Comparison of ENCODE assay signal across 13 mouse cellular contexts in the genomic region with DNA sequence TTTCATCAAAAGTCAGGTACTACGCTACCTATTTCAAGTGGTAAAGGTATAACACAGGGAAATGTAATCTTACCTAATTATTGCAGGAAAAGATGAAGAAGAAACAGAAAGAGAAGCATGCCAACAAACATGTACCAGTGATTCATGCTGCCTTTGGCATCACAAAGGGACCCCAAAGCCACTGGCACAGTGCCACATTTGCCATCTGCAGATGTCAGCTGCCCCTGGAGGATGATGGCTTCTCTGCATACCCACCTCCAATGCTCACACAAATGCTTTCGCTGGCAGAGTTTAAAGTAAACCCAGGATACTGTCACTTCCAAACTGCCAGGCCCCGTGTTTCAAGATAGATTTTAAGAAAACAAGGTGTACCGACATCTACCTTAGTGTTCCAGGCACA.
DNase-seq lines count a peak whose midpoint lies in the region; ATAC-seq and TF ChIP-seq lines count a peak whose summit lies in the region.
"Had no signal": no experiment of that assay in that cellular context is flagged by ENCODE, and none has a peak within 500 bp of the region (broad histone marks: within the 10 kb centered on the region; RNA-seq: fewer than 3 reads in every experiment).

No protein-coding gene starts in this region.

- H3K4me2 ChIP-seq in hindbrain, embryonic 13.5 days, result no peak overlapping the region
- H3K4me2 ChIP-seq in hindbrain, embryonic 11.5 days (replicated peaks; ENCODE audit: low read depth, low read length), result no peak overlapping the region
- no peak overlapping the region for H3K4me2 ChIP-seq in forebrain, postnatal 0 days (ENCODE audit: low read depth)
- H3K4me2 ChIP-seq: liver, embryonic 12.5 days had no signal

- peak; percentile 66; the same call in 1 of the 2 replicates for ATAC-seq in hindbrain, embryonic 13.5 days (ENCODE audit: low FRiP score)
- ATAC-seq in hindbrain, embryonic 11.5 days (ENCODE audit: low FRiP score), result no peak
- peak; percentile 69 for ATAC-seq in forebrain, postnatal 0 days
- ATAC-seq: inflammation-experienced regulatory T-cells, adult 6 months; liver, embryonic 12.5 days; Patski had no signal

- no peaks in the 10 kb centered on the region; the same call in 1 of the 2 replicates for H3K9me3 ChIP-seq in hindbrain, embryonic 13.5 days
- H3K9me3 ChIP-seq in hindbrain, embryonic 11.5 days (ENCODE audit: control insufficient read depth, low read length), result no peaks in the 10 kb centered on the region
- H3K9me3 ChIP-seq in forebrain, postnatal 0 days (ENCODE audit: low read length), result no peaks in the 10 kb centered on the region
- H3K9me3 ChIP-seq: heart, embryonic 10.5 days; liver, embryonic 12.5 days had no signal

- H3K27ac ChIP-seq in hindbrain, embryonic 13.5 days, result peak overlapping the region; percentile 60; the same call in 1 of the 2 replicates
- H3K27ac ChIP-seq in hindbrain, embryonic 11.5 days (ENCODE audit: low read depth, low read length), result no peak overlapping the region
- no peak overlapping the region for H3K27ac ChIP-seq in forebrain, postnatal 0 days (ENCODE audit: low read depth, low read length)
- H3K27ac ChIP-seq: heart, embryonic 10.5 days; liver, embryonic 12.5 days; macrophage had no signal

- WGBS in hindbrain, embryonic 13.5 days, result 74% methylated on average over 4 of the region's 4 CpGs
- WGBS in hindbrain, embryonic 11.5 days, result 89% methylated on average over 4 of the region's 4 CpGs
- WGBS in forebrain, postnatal 0 days, result 46% methylated on average over 4 of the region's 4 CpGs

- TF ChIP-seq CTCF in forebrain, postnatal 0 days (IDR thresholded peaks at IDR 0.05; ENCODE audit: low read depth), result peak; percentile 31; the same call in 1 of the 2 replicates

- intact Hi-C loops in heart, postnatal 25 days (cut with DNase I), result no loop called here

- no peak for DNase-seq in hindbrain, embryonic 11.5 days (ENCODE audit: low spot score)
- DNase-seq in right cerebral cortex, postnatal 14 days, result peak; percentile 29
- no peak for DNase-seq in right cerebral cortex, postnatal 25 days
- DNase-seq in forebrain, postnatal 0 days, result peak; percentile 78
- peak; percentile 16 for DNase-seq in retina, postnatal 7 days (ENCODE audit: low read depth, low spot score)
- DNase-seq in heart, postnatal 25 days (ENCODE audit: low spot score), result no peak
- DNase-seq in ovary, postnatal 14 days (ENCODE audit: low spot score), result no peak

- H3K36me3 ChIP-seq in hindbrain, embryonic 13.5 days, result no peaks in the 10 kb centered on the region
- no peaks in the 10 kb centered on the region for H3K36me3 ChIP-seq in hindbrain, embryonic 11.5 days (ENCODE audit: control insufficient read depth, insufficient read depth, low read length)
- no peaks in the 10 kb centered on the region for H3K36me3 ChIP-seq in forebrain, postnatal 0 days (ENCODE audit: insufficient read depth)
- H3K36me3 ChIP-seq: heart, embryonic 10.5 days; liver, embryonic 12.5 days had no signal

- H3K27me3 ChIP-seq in hindbrain, embryonic 13.5 days, result no peaks in the 10 kb centered on the region; the same call in 1 of the 2 replicates
- no peaks in the 10 kb centered on the region for H3K27me3 ChIP-seq in hindbrain, embryonic 11.5 days (ENCODE audit: control insufficient read depth, insufficient read depth, low read length)
- H3K27me3 ChIP-seq in forebrain, postnatal 0 days (ENCODE audit: insufficient read depth, low read length), result no peaks in the 10 kb centered on the region
- H3K27me3 ChIP-seq: liver, embryonic 12.5 days; Patski had no signal

- no peak overlapping the region for H3K4me3 ChIP-seq in hindbrain, embryonic 13.5 days
- no peak overlapping the region for H3K4me3 ChIP-seq in hindbrain, embryonic 11.5 days (ENCODE audit: low read depth, low read length)
- no peak overlapping the region for H3K4me3 ChIP-seq in forebrain, postnatal 0 days (ENCODE audit: low read depth, low read length)
- H3K4me3 ChIP-seq: heart, embryonic 10.5 days; liver, embryonic 12.5 days had no signal

- 0 out of 2 replicates have a peak, but pooled peaks cover 4% of the 10 kb centered on the region for H3K4me1 ChIP-seq in hindbrain, embryonic 13.5 days (replicated peaks)
- H3K4me1 ChIP-seq in hindbrain, embryonic 11.5 days (replicated peaks; ENCODE audit: control insufficient read depth, insufficient read depth, low read length), result no peaks in the 10 kb centered on the region
- H3K4me1 ChIP-seq in forebrain, postnatal 0 days (ENCODE audit: insufficient read depth), result 0 out of 2 replicates have a peak, but pooled peaks cover 4% of the 10 kb centered on the region
- H3K4me1 ChIP-seq: heart, embryonic 10.5 days; liver, embryonic 12.5 days had no signal

- no peak overlapping the region for H3K9ac ChIP-seq in hindbrain, embryonic 13.5 days
- no peak overlapping the region for H3K9ac ChIP-seq in hindbrain, embryonic 11.5 days (ENCODE audit: low read depth, low read length)
- no peak overlapping the region for H3K9ac ChIP-seq in forebrain, postnatal 0 days
- H3K9ac ChIP-seq: liver, embryonic 12.5 days had no signal

Comparison
In these comparisons a context has a peak if more than half of its experiments do, and no peak if none do; other contexts are left out.
1. DNase-seq: peak in right cerebral cortex, postnatal 14 days (single experiment), forebrain, postnatal 0 days (single experiment) and retina, postnatal 7 days (single experiment); none in hindbrain, embryonic 11.5 days (single experiment), right cerebral cortex, postnatal 25 days (single experiment), heart, postnatal 25 days (single experiment) and ovary, postnatal 14 days (single experiment).